Mouse (Mus musculus) kidney, adult 9 months (tissue): ENCODE data around the gene Tmem258.

ENCODE experiments used
- DNase-seq: peaks from one replicate; pipeline ENCODE4 v3.0.0; 2022

Gene Tmem258

GRCm38 (mm10) chr19:10224637-10225453 lies 21.0 kb downstream of the Tmem258 start:
- no peak for DNase-seq

DNA sequence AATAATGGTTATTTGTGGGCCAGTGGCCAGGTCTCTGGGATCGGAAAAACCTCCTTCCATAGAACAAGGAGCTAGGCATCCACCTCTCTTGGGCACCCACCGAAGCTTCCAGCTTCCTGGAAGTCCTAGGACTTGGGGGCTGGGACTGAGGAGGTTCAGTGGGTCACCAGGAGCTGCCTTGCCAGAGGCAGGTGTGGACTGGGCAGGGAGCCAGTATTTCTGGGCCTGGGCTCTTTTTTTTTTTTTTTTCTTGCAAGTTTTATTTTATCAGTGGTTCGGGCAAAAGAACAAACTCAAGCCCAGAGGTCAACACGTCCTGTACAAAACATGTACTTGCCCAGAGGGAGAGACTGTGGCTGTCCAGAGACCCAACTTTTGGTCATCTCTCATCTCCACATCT lies 22.0 kb downstream of the Tmem258 start:
- peak; percentile 40 for DNase-seq

DNA sequence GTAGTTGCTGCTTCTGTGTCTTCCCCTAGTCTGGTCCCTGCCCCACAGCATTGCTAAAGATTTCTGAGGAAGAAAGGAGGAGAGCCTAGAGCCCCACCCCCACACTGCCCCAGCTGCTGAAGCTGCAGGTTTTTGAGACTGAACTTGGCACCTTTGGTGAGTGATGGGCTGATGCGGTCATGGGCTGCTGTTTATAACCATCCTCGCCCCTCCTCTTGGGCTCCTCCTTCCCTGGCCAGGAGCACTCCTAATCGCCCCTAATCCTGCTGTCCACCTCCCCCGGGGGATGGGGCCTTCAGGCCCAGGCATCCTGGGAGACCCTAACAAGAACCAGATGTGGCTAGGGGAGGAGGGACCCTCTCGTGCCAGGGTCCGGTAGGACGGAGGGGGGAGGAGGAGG lies 27.2 kb downstream of the Tmem258 start:
- DNase-seq: peak; percentile 50

DNA sequence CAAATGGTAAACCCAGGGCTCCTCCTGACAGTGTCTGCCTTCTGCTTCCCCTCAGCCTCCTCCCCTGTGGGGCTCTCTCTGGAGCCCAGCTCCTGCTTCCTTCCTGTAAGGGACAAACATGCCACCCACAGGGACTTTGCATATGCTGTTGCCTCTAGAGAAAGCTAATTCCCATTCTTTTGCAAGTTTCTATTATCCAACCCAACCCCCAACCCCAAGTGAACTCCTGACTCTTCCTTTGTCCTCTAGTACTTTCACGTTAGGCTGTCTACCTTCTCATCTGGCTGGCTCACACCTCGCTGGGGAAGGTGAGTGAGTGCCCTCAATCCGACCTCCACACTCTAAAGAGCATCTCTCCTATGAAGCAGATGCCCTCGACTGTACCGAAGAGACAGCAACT lies 28.1 kb downstream of the Tmem258 start:
- no peak for DNase-seq

DNA sequence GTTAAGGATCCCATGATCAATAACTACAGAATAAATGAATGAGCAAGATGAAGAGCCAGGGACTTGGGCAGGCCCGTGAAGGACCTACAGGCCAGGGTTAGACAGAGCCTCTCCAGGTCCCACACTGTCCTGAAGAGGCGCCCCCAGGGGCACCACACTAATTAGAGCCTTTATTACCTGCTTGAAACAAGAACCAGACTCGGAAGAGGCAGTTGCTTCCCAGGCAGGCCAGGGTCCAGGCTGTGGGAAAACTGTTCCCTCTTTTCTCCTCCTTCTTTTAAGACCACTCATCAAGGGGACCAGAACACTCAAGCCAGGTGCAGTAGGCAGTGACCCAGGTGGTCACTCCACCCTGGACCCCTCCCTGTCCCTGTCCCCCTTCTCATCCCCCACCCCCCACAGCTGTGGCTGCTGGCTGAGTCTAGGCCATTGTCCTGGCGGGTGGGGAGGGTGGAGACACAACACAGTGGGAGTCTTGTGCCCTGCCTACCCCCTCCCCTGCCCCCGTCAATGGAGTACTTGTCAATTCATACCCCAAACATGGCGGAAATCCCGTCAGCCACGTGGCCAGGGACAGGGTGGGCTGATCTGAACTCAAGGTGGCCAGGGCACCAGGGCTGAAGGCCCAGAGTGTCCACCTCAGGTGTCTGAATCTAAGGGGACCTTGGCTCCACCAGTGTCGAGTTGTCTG lies 28.7 kb downstream of the Tmem258 start:
- DNase-seq: no peak

DNA sequence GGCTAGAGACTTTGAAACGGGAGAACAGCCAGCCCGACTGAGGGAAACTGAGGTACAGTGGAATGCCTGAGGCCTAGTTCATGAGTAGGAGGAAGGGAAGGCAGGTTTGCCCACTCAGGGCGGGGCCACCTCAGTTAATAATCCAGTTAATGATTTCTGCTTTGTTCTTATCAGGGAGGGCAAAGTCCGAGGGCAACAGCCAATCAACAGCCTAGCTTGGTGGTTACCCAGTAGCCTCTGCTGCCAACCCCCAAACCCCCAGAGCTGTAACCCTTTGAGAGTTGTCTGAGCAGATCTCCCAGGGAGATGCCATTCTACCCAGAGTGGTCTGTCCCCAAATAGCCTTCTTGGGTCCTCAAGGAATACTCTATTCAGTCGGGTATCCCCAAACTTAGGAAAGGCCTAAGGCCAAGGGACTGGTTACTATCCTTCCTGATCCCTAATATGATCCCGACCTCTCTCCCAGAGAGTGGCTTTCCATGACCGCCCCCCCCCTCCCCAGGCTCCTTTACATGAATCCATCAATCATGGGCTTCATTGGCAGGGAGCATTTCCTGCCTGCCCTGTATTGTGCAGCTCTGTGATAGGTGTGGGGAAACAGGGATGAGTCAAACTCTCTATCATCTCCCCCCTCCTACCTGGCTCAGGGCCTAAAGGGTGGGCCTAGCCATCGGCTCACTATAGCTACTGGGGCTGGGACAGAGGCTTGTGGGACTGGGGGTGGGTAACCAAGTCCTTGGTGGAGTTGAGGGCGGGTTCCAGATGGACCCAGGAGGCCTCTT lies 32.2 kb downstream of the Tmem258 start:
- peak; percentile 82 for DNase-seq

GRCm38 (mm10) chr19:10238477-10238876 lies 34.7 kb downstream of the Tmem258 start:
- no peak for DNase-seq

DNA sequence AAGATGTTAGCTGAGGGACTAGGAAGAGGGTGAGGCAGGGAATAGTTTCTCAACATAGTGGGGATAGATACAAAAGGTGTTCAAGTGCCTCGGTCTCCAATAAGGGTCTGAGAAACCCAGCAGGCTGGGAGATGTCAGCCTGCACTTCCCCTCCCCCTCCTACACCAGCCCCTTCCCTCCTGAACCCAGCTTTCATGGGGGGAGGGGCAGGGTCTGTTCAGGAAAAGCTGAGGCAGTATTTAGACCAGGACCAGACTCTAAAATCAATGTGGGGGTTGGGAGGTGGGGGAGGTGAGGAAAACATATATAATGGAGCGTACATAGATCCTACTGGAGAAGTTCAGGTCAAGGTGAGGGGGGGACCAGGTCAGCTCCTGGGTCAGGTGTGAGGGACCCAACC lies 35.6 kb downstream of the Tmem258 start:
- no peak for DNase-seq

- no peak for DNase-seq
These were observed 36.3 kb downstream of the Tmem258 start for GRCm38 (mm10) chr19:10239975-10240653.

- DNase-seq: peak; percentile 77
These were observed 37.0 kb downstream of the Tmem258 start, which contains the start of gene Myrf for GRCm38 (mm10) chr19:10240654-10241305. Myrf (minus strand) TSS chr19:10240748.

- DNase-seq: no peak
These were observed 39.1 kb downstream of the Tmem258 start for GRCm38 (mm10) chr19:10242916-10243315.

DNA sequence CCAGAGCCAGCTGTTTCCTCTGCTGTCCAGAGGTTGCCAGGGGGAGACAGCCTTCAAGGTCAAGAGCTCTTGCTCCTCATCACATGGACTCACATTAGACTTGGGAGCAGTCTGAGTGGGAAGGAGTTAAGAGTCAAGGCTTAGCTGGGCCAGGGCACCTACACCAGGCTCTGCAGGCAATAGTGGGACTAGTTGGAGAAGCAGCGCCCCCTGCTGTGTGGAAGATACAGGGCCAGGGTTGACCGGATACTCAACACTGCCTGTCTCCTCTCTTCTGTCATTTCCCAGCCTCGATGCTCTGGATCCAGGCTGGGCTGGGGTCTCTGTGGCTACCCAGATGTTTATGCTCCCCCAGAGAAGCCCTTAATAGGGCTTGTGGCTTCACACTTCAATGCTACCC lies 40.4 kb downstream of the Tmem258 start:
- DNase-seq: peak; percentile 64

GRCm38 (mm10) chr19:10247165-10247564 lies 43.4 kb downstream of the Tmem258 start:
- DNase-seq: no peak

- no peak for DNase-seq
These were observed 44.3 kb downstream of the Tmem258 start for GRCm38 (mm10) chr19:10248128-10248527.
